Mouse (Mus musculus) right cerebral cortex, postnatal 25 days (tissue): ENCODE measurements at regions not wholly inside any gene's neighbourhood (a gene's known extent, or its start where the extent isn't known, plus 50 kb on each side); places are given as distances from the start of the nearest gene placed in this dataset.
A peak's percentile ranks its signal among the peaks of the same experiment; 100 is the strongest.

Experiments used
- DNase-seq: peaks from one replicate; pipeline ENCODE4 v3.0.0; 2022

DNA sequence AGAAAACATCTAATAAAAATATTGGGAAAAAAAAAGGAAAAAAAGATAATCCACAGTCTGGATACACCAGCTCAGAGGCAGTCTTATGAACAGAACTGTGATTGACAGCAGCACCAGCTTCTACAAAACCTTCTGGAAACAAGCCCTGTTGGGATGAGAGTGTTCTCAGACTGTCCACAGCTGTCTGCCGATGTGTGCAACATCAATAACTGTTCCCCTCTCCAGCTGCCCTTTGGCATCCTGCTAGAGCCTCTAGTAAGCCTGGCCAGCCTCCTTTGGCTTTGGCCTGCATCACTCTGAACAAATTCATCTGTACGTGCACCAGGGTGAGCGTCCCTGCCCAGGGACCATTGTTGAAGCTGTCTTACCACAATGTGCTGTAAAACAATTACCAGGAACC, 137.0 kb upstream of the Irs2 start:
- DNase-seq: no peak

DNA sequence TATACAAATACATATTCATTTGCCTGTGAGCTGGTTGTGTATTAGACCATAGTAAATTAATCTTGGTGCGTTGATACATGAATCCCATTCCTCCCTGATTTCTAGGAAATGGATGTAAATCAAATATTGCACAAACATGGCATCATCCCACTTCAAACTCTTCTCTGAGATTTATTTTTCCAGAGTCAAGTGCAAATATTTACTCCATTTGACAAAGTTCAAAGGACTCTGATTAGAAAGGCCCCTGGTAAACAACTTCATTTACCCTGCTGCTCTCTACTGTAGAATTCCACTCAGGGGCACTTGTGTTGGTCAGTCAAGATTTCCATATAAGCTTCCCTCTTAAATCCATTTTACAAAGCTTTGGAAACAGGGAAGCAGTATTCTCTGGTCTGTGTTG, 132.3 kb upstream of the Irs2 start:
- DNase-seq: no peak

GRCm38 (mm10) chr8:11139294-11139693, 131.0 kb upstream of the Irs2 start:
- DNase-seq: no peak

GRCm38 (mm10) chr8:11138302-11139020, 130.2 kb upstream of the Irs2 start:
- DNase-seq: no peak

DNA sequence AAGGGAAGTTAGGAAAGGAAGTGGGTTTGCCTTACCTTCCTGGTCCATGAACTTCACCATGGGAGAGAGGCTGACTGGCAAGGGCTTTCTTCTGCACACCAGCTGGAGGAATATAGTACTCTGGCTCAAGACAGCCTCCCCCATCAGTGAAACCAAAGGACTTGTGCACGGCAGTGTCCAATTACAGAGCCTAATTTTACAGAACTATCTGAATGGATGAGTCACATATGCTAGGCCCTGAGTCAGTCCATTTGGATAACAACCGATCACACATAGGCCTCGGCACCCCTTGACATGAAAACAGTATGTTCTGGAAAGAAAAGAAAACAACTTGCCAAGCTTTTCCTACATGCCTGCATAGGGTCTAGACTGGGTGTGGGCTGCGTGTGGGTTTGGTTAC, 128.3 kb upstream of the Irs2 start:
- no peak for DNase-seq

DNA sequence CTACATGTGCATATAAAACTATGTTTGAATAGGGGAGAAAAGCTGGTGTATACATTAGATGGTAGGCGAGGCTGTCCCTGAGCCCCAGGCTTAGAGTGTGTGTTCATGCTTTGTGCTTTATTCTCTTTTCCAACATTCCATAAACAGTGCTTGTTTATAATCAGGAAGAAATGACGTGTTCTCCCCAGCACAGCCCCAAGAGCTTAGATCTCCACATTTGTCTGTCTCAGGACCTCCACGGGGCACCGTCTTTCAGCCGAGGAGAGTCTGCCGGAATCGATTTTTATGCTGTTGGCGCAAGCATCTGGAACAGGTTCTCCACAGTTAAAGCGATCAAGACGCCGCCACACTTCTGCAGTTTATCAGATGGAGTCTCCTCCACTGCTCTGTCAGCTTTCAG, 126.9 kb upstream of the Irs2 start:
- no peak for DNase-seq

- no peak for DNase-seq
Observed at GRCm38 (mm10) chr8:11134562-11134961, 126.3 kb upstream of the Irs2 start.

- no peak for DNase-seq
Observed at GRCm38 (mm10) chr8:11119030-11119634, 110.9 kb upstream of the Irs2 start.

DNA sequence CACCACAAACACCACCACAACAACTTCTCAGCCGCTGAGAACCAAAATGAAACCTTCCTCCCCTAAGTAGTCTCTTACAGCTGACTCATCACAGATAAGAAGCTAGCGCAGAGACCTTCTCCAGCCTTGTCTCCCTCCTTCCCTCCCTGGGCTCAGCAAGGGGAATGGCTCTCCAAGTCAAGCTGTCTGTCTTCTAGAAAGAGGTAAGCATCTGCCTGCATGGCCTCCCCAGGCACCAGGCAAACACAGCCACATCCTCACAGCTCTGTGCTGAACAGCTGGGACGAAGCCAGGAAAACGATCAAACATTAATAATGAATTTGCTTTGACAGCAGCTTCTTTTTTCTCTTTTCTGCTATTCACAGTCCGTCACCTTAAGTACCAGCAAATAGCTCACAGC, 108.3 kb upstream of the Irs2 start:
- no peak for DNase-seq

DNA sequence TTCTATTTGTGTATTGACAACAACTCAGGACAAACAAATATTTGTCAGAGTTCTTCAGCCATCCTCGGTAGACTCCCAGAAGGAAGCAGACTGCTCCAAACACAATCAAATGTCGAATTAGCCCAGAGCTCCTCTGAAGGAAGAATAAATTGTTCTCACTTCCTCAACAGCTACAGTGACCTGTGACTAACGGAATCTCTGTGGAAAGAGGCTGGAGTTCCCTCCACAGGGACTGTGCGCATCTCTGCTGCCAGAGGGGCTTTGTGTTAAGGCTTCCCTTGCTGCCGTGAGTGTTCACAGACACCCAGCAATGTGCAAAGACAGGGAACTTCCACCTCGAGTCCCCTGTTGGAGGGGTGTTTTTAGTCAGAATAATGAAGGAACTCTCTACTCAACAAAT, 107.0 kb upstream of the Irs2 start:
- DNase-seq: no peak

GRCm38 (mm10) chr8:11114531-11114930, 106.3 kb upstream of the Irs2 start:
- DNase-seq: peak; percentile 8

DNA sequence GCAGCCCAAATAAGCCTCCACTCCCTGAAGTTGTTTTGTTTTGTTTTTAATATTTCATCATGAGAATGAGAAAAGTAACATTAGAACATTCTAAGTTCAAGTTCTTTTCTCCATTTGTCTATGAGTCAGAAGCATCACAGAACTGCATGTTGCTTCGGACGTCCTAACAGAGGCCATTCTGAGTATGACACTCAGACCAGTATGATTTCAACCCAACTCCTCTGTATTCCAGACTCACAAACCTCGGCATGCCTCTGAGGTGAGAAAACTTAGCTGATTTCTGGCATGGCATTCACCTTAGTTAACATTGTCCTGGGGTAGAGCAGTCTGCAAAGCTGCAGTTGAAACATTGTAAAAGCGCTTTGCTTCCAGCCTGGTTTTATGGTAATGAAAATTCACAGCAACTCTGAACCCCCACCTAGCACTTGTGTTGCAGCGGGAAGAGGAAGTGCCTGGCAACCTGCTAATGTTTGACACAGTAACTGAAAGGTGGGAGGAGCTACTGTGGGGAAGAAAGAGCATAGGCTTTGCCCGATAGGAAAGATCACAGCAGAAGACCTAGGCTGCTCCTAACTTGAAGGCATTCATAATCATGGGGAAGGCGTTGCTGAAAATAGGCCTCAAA, 104.8 kb upstream of the Irs2 start:
- DNase-seq: no peak

- no peak for DNase-seq
Observed at GRCm38 (mm10) chr8:11111987-11112386, 103.7 kb upstream of the Irs2 start.

DNA sequence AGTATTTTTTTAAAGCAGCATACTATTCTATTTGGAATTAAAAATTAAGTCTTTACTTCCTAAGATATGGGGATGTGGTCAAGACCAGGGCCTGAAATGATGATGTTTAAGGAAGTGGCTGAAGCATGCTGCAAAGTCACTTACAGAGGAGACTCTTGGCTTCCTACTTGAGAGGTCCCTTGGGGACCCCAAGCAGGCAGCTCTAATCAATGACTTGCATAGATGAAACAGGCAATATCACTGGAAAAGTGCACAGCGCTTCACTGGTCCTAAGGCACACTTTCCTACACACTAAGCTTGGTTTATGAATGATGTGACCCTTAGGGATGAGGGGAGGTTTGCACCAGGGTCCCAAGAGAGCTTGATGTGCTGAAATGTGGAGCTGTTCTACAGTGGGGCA, 99.2 kb upstream of the Irs2 start:
- no peak for DNase-seq

DNA sequence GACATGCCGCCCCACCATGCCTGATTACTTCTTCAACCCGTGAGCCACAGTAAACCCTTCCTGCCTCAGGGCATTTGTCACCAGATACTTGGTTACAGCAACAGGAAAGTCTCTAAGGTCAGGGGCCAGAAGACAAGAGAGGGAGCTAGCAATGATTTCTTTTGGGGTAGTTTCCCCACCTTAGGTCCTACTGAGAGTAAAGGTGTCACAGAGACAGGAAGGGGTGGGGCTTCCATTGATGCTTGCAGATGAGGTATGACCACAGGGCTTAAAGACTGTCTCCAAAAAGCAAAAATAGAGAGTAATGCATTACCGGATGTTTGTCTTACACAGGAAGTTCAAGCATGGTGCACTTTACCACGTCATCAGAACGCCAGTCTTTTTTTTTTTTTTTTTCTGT, 98.8 kb upstream of the Irs2 start:
- no peak for DNase-seq

DNA sequence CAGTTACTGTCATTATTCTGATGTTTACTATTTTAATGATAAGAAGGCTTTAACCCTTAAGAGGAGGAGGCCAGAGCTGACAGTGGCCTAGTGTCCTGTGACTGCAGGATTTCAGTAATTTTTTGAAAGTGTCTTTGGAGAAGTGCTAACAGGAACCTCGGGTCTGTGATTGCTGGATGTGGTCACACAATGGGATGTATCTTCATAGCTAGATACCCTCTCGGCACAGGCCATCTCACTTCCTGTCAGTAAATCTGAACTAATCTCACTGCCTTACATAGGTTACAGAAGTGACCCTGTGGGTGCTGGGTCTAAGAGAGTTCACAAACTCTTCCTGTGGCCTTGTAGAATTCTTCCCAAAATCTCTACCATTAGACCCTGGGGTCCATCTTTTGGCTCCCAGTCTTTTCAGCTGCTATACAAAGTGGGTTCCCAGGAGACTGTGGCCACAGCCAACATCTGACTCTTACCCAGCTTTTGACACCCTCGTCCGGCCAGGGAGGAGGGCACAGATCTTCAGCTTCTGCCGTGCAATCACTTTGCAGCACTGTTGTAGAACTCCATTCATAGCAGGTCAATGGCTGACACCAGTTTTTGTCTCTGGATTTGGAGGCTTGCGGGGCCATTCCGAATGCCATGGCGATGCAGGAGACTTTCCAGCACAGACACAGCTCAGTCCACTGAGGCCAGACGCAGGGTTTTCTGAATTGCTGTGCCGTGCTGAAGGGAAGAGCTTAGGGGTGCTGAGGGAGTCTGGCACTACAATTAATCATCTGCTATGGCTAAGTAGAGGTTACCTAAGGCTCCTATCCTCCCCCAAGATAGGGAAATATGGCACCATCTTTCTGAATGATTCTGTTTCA, 95.7 kb upstream of the Irs2 start:
- no peak for DNase-seq

DNA sequence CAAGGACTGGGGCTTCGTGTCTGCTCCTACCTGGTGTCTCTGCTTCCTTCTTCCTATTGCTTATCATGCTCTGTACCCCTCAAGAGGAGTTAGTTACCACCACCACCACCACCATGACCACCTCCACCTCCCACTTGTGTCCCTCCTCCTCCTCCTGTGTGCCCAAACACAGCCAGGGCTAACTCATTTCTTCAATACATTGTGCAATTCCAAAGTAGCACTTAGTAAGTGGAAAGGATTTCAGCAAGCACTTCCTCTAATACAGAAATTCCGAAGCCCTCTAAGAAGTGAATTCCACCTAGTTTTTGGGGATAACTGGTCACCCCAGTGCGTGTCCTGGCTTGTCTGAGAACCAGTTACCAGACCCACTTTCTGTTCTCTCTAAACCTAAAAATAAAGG, 92.1 kb upstream of the Irs2 start:
- no peak for DNase-seq

DNA sequence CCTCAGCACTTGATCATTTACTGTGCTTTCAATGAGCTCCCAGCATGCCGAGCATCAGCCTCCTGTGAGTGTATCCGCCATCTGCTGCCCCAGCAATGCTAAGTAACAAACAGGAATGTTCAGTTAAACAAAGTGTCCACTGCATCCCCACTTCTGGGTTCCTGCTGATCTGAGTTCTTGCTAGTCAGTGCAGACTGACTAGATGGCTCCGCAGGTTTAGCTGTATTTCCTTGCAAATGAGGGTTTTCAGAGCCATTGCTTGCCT, 91.3 kb upstream of the Irs2 start:
- DNase-seq: no peak

- DNase-seq: no peak
Observed at GRCm38 (mm10) chr8:11098790-11099590, 90.7 kb upstream of the Irs2 start.

GRCm38 (mm10) chr8:11098228-11098778, 90.0 kb upstream of the Irs2 start:
- no peak for DNase-seq

DNA sequence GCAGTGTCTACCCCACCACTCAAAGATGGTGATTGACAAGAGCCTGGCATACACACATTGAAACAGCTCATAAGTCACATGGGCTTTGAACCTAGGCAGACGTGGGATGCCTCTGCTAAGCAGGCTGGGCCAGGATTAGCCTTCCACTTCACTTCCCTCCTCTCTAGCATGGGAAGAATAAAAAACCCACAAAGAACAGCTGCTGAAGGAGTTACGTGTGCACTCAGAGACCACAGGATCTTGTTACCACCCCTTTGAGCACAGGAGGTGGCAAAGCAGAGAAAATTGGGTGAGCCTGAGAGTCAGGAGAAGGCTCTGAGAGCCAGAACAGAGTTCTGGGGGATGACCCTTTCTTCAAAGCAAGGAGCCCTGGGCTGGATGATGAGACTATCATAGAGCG, 89.6 kb upstream of the Irs2 start:
- no peak for DNase-seq

DNA sequence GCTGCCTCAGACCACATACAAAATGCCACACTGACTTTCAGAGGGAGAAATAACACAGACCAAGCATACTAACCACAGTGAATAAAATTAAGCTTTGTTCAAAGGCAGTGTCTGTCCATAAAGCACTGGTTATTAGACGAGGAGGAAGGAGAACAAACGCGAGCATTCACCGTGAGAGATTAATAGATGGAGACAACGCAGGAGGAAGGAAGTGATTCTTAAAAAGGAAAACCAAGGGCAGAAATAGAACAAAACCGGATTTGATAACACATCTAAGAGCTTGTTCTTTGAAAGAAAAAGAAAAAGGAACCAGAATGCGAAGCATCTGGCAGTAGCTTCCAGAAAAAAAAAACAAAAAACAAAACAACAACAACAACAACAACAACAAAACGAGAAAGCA, 86.3 kb upstream of the Irs2 start:
- no peak for DNase-seq

DNA sequence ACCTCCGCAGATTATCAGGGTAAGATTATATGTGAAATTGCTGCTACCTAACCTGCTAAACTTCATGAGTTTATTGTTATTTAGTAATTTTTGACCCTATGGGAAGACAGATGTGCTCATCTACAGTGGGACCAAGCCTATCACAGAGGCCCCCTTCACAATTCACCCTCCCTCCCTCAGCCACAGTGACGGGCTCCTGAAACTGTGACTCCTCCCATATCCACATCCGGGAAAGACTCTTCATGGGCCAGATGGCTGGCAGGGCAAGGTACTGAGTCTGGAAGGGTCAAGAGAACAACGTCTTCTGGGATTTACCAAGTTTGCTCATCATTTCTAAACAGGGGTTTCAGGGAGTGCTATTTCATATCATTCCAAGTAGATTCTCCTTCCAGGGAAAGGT, 84.1 kb upstream of the Irs2 start:
- DNase-seq: no peak
